Mouse (Mus musculus): ENCODE measurements at regions not wholly inside any gene's neighbourhood (a gene's known extent, or its start where the extent isn't known, plus 50 kb on each side); places are given as distances from the start of the nearest gene placed in this dataset.

DNA sequence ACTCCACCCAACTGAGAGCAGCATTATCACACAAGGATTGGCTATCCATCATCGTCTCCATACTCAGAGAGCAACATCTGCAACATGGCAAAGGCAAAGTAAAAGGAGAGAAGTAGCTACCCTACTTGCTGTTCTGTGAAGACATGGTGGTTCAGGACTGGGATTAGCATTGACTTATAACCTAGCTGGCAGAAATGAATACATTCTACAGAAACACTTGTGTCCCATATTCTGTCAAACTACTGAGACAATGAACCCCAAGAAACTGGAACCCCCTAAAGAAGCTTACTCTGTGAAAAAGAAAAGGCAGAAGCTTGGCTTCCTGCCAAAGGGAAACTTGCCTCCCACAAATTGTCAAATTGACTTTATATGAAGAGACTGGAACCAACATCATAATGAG, 446.1 kb upstream of the Castor2 start:
- no peak for TF ChIP-seq CTCF (IDR thresholded peaks at IDR 0.05)
- DNase-seq (ENCODE audit: extremely low spot score in 1 of 2, low spot score in 2 of 2) = no peak
- Histone ChIP-seq H3K4me3 (no peak overlapping the region), H3K27ac (no peak overlapping the region)
- intact Hi-C loops (cut with DNase I) = no loop called here

DNA sequence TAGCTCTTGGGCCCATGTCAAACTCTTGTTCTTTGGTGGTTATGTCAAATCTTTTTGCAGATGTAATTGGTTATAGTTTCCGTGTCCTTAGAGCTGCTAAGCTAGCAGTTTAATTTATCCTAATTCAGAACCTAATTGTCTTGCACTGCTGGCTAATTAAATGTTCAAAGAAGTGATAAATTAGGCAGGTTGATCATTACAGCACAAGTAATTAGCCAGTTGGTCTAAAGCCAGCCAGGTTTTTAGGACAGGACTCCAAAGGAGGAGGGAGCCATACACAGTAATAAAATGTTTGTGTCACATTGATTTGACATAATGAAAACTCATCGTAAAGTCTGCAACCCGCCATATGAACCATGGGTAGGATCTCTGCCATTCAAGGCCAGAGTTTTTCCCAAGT, 449.3 kb upstream of the Castor2 start:
- no peak for DNase-seq (ENCODE audit: extremely low spot score in 1 of 2, low spot score in 2 of 2)
- intact Hi-C loops (cut with DNase I) = no loop called here
- TF ChIP-seq CTCF (IDR thresholded peaks at IDR 0.05) = no peak
- H3K27ac ChIP-seq = no peak overlapping the region
- H3K4me3 ChIP-seq = no peak overlapping the region

DNA sequence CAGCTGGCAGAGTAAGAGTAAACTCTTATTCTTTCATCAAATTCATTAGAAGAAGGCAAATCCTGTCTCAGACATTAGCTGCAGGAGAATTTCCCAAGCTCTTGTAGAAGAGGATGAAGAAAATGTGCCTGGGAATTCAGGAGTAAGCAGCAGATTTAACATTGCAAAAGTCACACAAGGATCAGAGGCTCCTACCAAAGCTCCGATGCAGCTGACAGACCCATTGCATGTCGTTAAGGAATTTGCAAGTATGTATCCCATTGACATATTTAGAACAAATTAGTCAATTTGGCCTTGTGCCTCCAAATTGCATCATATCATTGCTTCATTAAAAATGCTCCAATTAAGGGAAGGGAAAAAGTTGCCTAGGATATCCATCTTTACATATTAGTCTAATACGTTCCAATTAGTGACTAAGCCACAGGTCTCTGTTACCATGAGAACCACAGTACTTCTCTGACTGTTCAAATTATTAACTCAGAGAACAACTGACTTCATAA, 453.8 kb upstream of the Castor2 start:
- no peak for TF ChIP-seq CTCF (IDR thresholded peaks at IDR 0.05)
- intact Hi-C loops (cut with DNase I) = no loop called here
- no peak for DNase-seq (ENCODE audit: extremely low spot score in 1 of 2, low spot score in 2 of 2)
- Histone ChIP-seq H3K4me3 (no peak overlapping the region), H3K27ac (no peak overlapping the region)

DNA sequence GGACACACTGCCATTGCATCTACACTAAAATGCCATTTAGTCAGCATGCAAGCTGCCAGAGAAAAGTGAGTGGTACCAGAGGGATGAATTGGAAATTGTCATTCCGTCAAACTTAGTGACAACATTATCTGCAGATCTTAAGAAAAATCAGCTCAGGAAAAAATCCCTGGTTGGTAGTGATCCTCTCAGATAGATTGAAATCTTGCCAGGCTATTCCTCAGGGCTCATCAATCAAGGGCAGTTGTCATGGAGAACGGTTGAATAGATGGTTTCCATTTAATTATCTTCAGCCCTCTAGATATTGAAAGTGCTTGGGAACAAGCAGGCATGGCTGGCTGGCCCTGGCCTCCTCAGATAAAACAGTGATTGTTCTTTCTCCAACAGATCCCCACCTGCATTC, 456.2 kb upstream of the Castor2 start:
- intact Hi-C loops (cut with DNase I) = no loop called here
- Histone ChIP-seq H3K4me3 (no peak overlapping the region), H3K27ac (no peak overlapping the region)
- TF ChIP-seq CTCF (IDR thresholded peaks at IDR 0.05) = no peak
- DNase-seq (ENCODE audit: extremely low spot score in 1 of 2, low spot score in 2 of 2) = no peak

DNA sequence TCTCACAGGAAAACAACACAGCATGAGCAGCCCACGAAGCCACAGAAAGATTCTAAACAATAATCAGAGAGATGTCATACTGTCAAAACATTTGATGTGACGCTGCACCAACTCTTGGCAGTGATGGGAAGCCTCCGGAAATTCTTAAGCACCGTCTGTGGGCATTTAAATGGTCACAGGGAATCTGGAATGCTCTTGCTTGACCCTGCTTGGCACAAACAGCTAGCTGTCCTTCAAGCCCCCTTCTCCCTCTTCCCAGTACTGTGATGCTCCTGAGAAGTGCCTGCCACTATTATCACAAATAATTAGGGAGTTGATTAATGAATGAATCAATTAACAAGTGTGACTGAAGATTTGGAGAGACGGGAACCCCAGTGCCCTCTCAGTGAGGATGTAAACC, 465.0 kb upstream of the Castor2 start:
- DNase-seq (ENCODE audit: extremely low spot score in 1 of 2, low spot score in 2 of 2) = no peak
- no peak for TF ChIP-seq CTCF (IDR thresholded peaks at IDR 0.05)
- Histone ChIP-seq H3K4me3 (no peak overlapping the region), H3K27ac (no peak overlapping the region)
- intact Hi-C loops (cut with DNase I) = no loop called here

DNA sequence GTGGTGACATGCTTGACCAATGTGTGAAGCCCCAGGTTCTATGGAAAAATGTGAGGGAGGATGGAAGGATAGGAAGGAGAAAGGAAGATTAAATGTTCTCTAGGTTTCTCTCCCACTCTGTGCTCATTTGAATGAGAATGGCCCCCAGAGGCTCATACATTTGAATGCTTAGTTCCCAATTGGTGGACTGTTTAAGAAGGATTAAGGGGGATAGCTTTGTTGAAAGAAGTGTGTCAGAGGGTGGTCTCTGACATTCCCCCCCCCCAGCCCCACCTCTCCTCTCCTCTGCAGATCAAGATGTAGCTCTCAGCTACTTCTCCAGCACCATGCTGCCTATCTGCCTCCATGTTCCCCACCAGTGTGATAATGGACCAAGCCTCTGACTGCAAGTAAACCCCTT, 467.7 kb upstream of the Castor2 start:
- no peak overlapping the region for H3K4me3 ChIP-seq
- intact Hi-C loops (cut with DNase I) = no loop called here
- no peak for DNase-seq (ENCODE audit: extremely low spot score in 1 of 2, low spot score in 2 of 2)
- TF ChIP-seq CTCF (IDR thresholded peaks at IDR 0.05) = no peak
- no peak overlapping the region for H3K27ac ChIP-seq

DNA sequence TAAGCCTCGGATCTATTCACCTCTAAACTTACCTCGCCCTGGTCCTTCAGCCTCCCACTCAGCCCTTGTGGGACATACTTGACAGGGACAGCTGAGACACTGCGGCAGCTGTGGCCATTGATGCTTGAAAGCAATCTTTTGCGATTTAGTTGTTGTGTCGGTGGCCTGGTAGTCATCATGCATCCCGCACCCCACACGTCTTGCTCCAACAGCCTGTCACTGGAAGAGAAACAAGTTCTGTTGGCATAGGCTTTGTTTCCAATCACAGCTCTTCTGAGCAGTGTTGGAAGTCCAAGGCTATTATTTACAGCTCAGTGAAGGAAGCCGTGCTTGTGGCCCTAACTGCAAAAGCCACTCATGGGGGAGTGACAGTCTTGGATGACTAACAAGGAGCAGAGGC, 480.2 kb upstream of the Castor2 start:
- intact Hi-C loops (cut with DNase I) = loop anchor here (10.0 kb wide), 1 partner anchor 1655 kb away; no protein-coding TSS in a partner anchor
- no peak for DNase-seq (ENCODE audit: extremely low spot score in 1 of 2, low spot score in 2 of 2)
- Histone ChIP-seq H3K27ac (no peak overlapping the region), H3K4me3 (no peak overlapping the region)
- no peak for TF ChIP-seq CTCF (IDR thresholded peaks at IDR 0.05)

DNA sequence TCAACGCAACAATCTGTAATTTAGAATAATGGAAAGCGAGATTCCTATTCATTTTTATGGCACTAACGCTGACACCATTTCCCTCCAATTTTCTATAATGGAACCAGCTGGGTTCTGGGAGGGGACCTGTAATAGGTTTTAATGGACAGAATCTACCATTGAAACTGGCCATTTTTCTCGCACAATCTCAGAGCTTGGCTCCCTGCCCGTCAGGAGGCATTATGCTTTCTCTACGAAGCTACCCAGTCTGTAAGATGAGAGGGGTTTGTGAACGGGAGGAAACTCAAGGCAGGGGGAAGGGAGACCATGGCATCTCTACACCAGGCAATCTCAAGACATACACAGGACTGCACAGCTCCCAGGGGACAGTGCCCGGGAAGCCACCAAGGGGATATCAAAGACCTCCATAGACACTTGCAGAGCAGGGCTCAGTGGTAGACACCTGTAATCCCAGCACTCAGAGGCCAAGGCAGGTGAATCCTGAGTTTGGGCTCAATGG, 498.2 kb upstream of the Castor2 start:
- TF ChIP-seq CTCF (IDR thresholded peaks at IDR 0.05) = no peak
- no peak for DNase-seq (ENCODE audit: extremely low spot score in 1 of 2, low spot score in 2 of 2)
- Histone ChIP-seq H3K4me3 (no peak overlapping the region), H3K27ac (no peak overlapping the region)
- intact Hi-C loops (cut with DNase I) = no loop called here

DNA sequence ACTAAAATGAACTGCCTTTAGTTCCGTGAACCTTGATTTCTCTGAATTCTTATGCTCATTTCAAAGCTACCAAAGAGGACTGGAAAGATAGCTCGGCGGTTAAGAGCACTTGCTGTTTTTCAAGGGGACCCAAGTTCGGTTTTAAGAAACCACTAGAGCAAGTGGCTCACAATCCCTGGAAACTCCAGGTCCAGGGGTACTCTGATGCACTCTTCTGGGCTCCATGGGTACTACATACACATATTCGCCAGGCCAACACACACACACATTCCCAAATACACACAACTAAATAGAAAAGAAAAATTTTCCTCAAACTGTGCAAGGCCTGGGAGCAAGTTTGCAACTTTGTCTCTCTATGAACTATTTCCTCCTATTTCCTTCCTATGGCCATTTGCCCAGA, 498.9 kb upstream of the Castor2 start:
- intact Hi-C loops (cut with DNase I) = no loop called here
- H3K4me3 ChIP-seq = no peak overlapping the region
- TF ChIP-seq CTCF (IDR thresholded peaks at IDR 0.05) = peak; percentile 38
- DNase-seq (ENCODE audit: extremely low spot score in 1 of 2, low spot score in 2 of 2) = no peak
- no peak overlapping the region for H3K27ac ChIP-seq

DNA sequence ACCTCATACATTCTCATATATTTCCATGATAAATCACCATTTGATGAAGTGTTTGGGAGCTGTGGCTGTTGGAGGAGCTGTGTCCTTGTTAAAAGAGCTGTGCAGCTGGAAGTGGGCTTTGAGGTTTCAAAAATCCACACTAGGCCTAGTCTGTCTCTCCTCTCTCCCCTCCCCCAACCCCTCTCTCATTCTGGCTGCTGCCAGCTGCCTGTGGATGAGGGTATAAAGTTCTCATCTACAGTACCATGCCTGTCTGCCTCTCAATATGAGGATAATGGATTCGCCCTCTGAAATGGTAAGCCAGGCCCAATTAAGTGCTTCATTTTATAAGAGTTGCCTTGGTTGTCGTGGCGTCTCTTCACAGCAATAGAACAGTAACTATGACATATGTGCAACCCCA, 501.4 kb upstream of the Castor2 start:
- DNase-seq (ENCODE audit: extremely low spot score in 1 of 2, low spot score in 2 of 2) = no peak
- no peak overlapping the region for H3K27ac ChIP-seq
- no peak for TF ChIP-seq CTCF (IDR thresholded peaks at IDR 0.05)
- intact Hi-C loops (cut with DNase I) = no loop called here
- no peak overlapping the region for H3K4me3 ChIP-seq

DNA sequence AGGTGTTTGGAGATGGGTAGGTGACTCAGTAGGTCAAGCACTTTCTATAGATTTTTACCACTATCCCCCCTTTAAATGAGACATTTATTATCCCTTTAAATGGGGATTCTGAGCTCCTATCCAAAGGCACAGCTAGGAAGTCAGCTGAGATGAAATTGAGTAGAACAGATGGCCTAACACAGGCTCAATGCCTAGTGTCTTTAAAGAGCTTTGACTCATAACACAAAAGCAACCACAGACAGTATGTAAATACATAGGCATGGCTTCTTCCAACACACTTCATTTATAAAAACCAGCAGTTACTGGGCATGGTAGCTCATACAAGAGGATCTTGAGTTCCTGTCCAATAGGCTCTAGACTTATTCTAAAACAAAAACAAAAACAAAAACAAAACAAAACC, 513.0 kb upstream of the Castor2 start:
- intact Hi-C loops (cut with DNase I) = loop anchor here (10.0 kb wide), 2 partner anchors 1352 to 1472 kb away; no protein-coding TSS in a partner anchor
- DNase-seq (ENCODE audit: extremely low spot score in 1 of 2, low spot score in 2 of 2) = no peak

DNA sequence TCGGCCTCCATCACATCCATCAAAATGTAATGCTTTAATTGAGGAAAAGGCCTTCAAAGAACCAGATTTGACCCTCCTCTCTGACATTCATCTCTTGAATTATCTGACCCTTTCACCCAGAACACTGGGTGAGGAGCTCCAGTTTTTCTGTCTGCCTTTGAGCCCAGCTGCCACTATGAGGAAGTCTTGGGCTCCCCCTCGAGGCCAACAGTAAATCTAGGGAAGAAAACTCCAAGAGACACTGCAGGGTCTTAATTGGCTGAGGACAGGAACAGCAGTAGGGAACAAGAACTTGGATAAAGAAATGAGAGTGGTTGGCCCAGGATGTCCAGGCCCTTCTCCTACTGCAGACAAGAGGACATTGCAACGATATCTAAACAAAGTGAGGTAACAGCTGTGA, 514.3 kb upstream of the Castor2 start:
- TF ChIP-seq CTCF (IDR thresholded peaks at IDR 0.05) = peak; percentile 76
- DNase-seq (ENCODE audit: extremely low spot score in 1 of 2, low spot score in 2 of 2) = peak; percentile 65 to 68
- Histone ChIP-seq H3K27ac (no peak overlapping the region), H3K4me3 (no peak overlapping the region)
- intact Hi-C loops (cut with DNase I) = loop anchor here (10.0 kb wide), 2 partner anchors 1350 to 1470 kb away; no protein-coding TSS in a partner anchor

More for the DNA sequence above, 513.0 kb upstream of the Castor2 start:
- no peak overlapping the region for H3K27ac ChIP-seq
- TF ChIP-seq CTCF (IDR thresholded peaks at IDR 0.05) = no peak
- H3K4me3 ChIP-seq = no peak overlapping the region

DNA sequence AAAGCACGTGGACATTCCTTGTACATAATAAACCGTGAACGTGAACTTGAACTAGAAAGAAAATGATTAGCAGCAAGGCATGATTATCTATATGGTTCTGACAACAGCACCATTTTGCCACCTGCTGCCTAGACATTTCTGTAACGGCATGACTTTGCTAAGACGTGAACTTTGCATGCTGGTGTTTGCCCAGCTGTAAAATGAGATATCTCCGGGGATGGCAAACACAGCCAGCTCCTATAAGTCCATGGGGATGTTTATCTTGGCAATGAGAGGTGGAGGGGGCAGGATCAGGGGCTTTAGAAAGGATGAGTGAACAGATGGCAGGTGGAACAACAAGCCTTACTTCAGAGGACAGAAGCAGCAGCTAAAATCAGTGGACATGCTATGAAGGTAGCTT, 522.9 kb upstream of the Castor2 start:
- DNase-seq (ENCODE audit: extremely low spot score in 1 of 2, low spot score in 2 of 2) = no peak
- intact Hi-C loops (cut with DNase I) = no loop called here
- no peak for TF ChIP-seq CTCF (IDR thresholded peaks at IDR 0.05)
- Histone ChIP-seq H3K4me3 (no peak overlapping the region), H3K27ac (no peak overlapping the region)

Measured in left cerebral cortex, adult 2 months (tissue).